Mouse (Mus musculus) heart, adult 2 months (tissue): ENCODE data around the gene Sprr4.

Experiments used
- CTCF ChIP-seq: fragments of 200-600 bp; IDR thresholded peaks from 2 replicates; pipeline ENCODE4 v1.8.1; 2022; ENCODE audit warnings: antibody characterized with exemption, mild to moderate bottlenecking, moderate library complexity
- EP300 ChIP-seq: fragments of 200-500 bp; IDR thresholded peaks from 2 replicates; pipeline ENCODE4 v1.6.1; 2011; ENCODE audit warnings: low read depth, low read length, control low read depth; ENCODE audit not compliant: insufficient read depth
- POLR2A ChIP-seq: fragments of 200-500 bp; IDR thresholded peaks from 2 replicates; pipeline ENCODE4 v1.6.1; 2011; ENCODE audit warnings: mild to moderate bottlenecking, low read depth, low read length, control low read depth; ENCODE audit not compliant: insufficient read depth

DNA sequence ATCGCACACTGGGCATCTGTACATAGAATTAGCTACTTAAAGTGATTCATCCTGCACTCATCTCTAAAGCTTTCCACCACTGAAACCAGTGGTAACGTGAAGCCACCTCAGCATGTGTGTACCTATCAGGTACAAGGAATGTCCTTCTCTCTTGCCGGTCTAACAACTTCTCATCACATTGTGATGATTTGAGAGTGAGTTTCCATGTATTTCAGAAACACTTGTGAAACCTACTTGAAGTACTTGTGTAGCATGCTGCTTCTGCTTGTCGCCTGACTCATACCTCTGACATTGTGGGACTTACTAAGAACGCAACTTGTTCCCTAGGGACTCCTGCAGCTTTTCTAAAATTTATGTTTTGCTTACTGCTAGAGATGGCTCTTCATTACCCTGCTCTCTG, 45.1 kb downstream of the Sprr4 start:
- TF ChIP-seq CTCF (no peak), EP300 (no peak), POLR2A (no peak)
